Comparison of ENCODE assay signal across 8 mouse cellular contexts in genomic region chr11:116434287-116434966, GRCm38 (mm10). TPM values are rescaled to one million over a fixed set of nuclear protein-coding genes. Genes with fewer than 3 reads are reported as not detected.
DNase-seq lines count a peak whose midpoint lies in the region; ATAC-seq lines count a peak whose summit lies in the region.

No protein-coding gene starts in this region.

- no peak for ATAC-seq in frontal cortex, adult (ENCODE audit: low TSS enrichment)
- ATAC-seq in intestine, embryonic 14.5 days (replicated peaks; ENCODE audit: low FRiP score, low TSS enrichment, low read depth): 0 out of 2 replicates have a peak, but pooled peaks have one; percentile 7
- no peak for ATAC-seq in stomach, embryonic 15.5 days (ENCODE audit: insufficient read depth, low FRiP score, low read depth)

- H3K9me3 ChIP-seq in intestine, embryonic 14.5 days (ENCODE audit: control insufficient read depth, low read length): no peaks in the 10 kb centered on the region
- H3K9me3 ChIP-seq in stomach, embryonic 15.5 days: no peaks in the 10 kb centered on the region

- H3K36me3 ChIP-seq in intestine, embryonic 14.5 days (ENCODE audit: control insufficient read depth, insufficient read depth, low read length): peaks cover 29% of the 10 kb centered on the region
- H3K36me3 ChIP-seq in stomach, embryonic 15.5 days: 0 out of 2 replicates have a peak, but pooled peaks cover 4% of the 10 kb centered on the region

- H3K4me3 ChIP-seq in intestine, embryonic 14.5 days (ENCODE audit: low read depth, low read length): peak overlapping the region; percentile 62
- H3K4me3 ChIP-seq in stomach, embryonic 15.5 days (replicated peaks): peak overlapping the region; percentile 68

- WGBS in intestine, embryonic 14.5 days: under 1% methylated on average over 55 of the region's 67 CpGs
- under 1% methylated on average over 47 of the region's 67 CpGs for WGBS in stomach, embryonic 15.5 days

- peak overlapping the region; percentile 62 for H3K9ac ChIP-seq in intestine, embryonic 14.5 days (ENCODE audit: low read length)
- peak overlapping the region; percentile 70 for H3K9ac ChIP-seq in stomach, embryonic 15.5 days

- peak; percentile 53 to 63 for DNase-seq in frontal cortex, postnatal 10 days (ENCODE audit: low spot score in 2 of 2)
- peak; percentile 45 to 66 for DNase-seq in cerebellum, postnatal 4 days (ENCODE audit: low spot score in 2 of 2)
- DNase-seq in gastrocnemius, postnatal 14 days: peak; percentile 83
- DNase-seq in intestine, embryonic 14.5 days (ENCODE audit: low spot score): peak; percentile 88
- peak; percentile 79 for DNase-seq in liver
- peak; percentile 74 for DNase-seq in naive thymus-derived CD4-positive, alpha-beta T cell, adult 2 months (ENCODE audit: low read depth)

- peak overlapping the region; percentile 90 for H3K27ac ChIP-seq in intestine, embryonic 14.5 days (ENCODE audit: low read depth)
- H3K27ac ChIP-seq in stomach, embryonic 15.5 days: peak overlapping the region; percentile 85

- H3K4me2 ChIP-seq in intestine, embryonic 14.5 days (ENCODE audit: low read length): peak overlapping the region; percentile 82
- H3K4me2 ChIP-seq in stomach, embryonic 15.5 days: peak overlapping the region; percentile 61

- H3K27me3 ChIP-seq in intestine, embryonic 14.5 days (replicated peaks; ENCODE audit: control insufficient read depth, insufficient read depth, low read length): no peaks in the 10 kb centered on the region
- no peaks in the 10 kb centered on the region for H3K27me3 ChIP-seq in stomach, embryonic 15.5 days (replicated peaks)

- peaks cover 39% of the 10 kb centered on the region for H3K4me1 ChIP-seq in intestine, embryonic 14.5 days (replicated peaks; ENCODE audit: control insufficient read depth, insufficient read depth, low read length)
- H3K4me1 ChIP-seq in stomach, embryonic 15.5 days: peaks cover 40% of the 10 kb centered on the region

- intact Hi-C loops in gastrocnemius, postnatal 14 days (cut with DNase I; ENCODE audit: low total_unique reads): no loop called here

RNA-seq across cellular contexts. Expression of gene Ubald2, which starts 0.5 kb away (rescaled TPM):
- 10 to 100 TPM; 42.6 to 58.9 TPM for total RNA-seq in gastrocnemius, postnatal 14 days (2021)
- 76.2 and 78.5 TPM in 2 replicates for polyA plus RNA-seq in intestine, embryonic 14.5 days (2014; fragmentation: Nextera tagmentation; extraction: Ambion mirVana)
- 37.7 and 37.9 TPM in 2 replicates for polyA plus RNA-seq in stomach, embryonic 15.5 days (2015; fragmentation: Nextera tagmentation; extraction: Ambion mirVana)

RNA-seq across cellular contexts. Expression of gene Rnf157, which starts 21.6 kb away (rescaled TPM):
- total RNA-seq in gastrocnemius, postnatal 14 days (2021): 10 to 100 TPM; 38.3 to 48.7 TPM
- polyA plus RNA-seq in intestine, embryonic 14.5 days (2014; fragmentation: Nextera tagmentation; extraction: Ambion mirVana): 14.6 and 19.9 TPM in 2 replicates
- 13.5 and 14.5 TPM in 2 replicates for polyA plus RNA-seq in stomach, embryonic 15.5 days (2015; fragmentation: Nextera tagmentation; extraction: Ambion mirVana)

RNA-seq across cellular contexts. Expression of gene Qrich2, which starts 31.6 kb away (rescaled TPM):
- total RNA-seq in gastrocnemius, postnatal 14 days (2021): not detected
- 0.15 and 0.22 TPM in 2 replicates for polyA plus RNA-seq in intestine, embryonic 14.5 days (2014; fragmentation: Nextera tagmentation; extraction: Ambion mirVana)
- polyA plus RNA-seq in stomach, embryonic 15.5 days (2015; fragmentation: Nextera tagmentation; extraction: Ambion mirVana): 0.46 and 0.50 TPM in 2 replicates

RNA-seq across cellular contexts. Expression of gene Prpsap1, which starts 59.6 kb away (rescaled TPM):
- total RNA-seq in gastrocnemius, postnatal 14 days (2021): 10 to 100 TPM; 22.4 to 24.6 TPM
- polyA plus RNA-seq in intestine, embryonic 14.5 days (2014; fragmentation: Nextera tagmentation; extraction: Ambion mirVana): 207 and 208 TPM in 2 replicates
- polyA plus RNA-seq in stomach, embryonic 15.5 days (2015; fragmentation: Nextera tagmentation; extraction: Ambion mirVana): 196 and 218 TPM in 2 replicates
